Mouse (Mus musculus): ENCODE data around the gene Habp2. TPM values are rescaled to one million over a fixed set of nuclear protein-coding genes. Genes with fewer than 3 reads are reported as not detected.

Gene Habp2
- polyA plus RNA-seq, 1 experiment from 2014 or later, result not detected

DNA sequence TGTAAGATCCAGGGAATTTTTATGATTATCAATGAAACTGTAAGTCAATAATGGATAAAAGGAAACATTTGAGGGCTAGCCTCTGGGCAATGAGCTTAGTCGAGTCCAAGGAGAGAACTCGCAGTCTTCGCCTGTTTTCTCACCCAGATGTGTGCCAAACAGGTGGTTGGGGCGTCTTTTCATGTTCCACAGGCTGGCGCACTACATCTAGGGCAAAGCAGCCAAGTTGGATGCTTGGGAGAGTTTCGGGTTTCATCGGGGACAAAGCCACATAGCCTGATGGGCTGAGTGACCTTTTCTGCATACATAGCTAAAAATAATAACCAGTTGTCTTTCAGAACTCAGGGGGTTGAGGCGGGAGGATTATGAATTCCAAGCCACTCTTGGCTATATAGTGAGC, 2.7 kb downstream of the Habp2 start:
- Histone ChIP-seq H3K4me3 (ENCODE audit: low read depth, low read length) (no peak overlapping the region), H3K4me2 (no peak overlapping the region), H3K27ac (ENCODE audit: low read depth, low read length) (no peak overlapping the region), H3K36me3 (ENCODE audit: control insufficient read depth, insufficient read depth, low read length) (no peaks in the 10 kb centered on the region), H3K27me3 (ENCODE audit: control insufficient read depth, insufficient read depth, low read length) (no peaks in the 10 kb centered on the region), H3K4me1 (ENCODE audit: control insufficient read depth, insufficient read depth, low read length) (no peaks in the 10 kb centered on the region), H3K9ac (ENCODE audit: low read length) (no peak overlapping the region), H3K9me3 (ENCODE audit: control insufficient read depth, low read length) (no peaks in the 10 kb centered on the region)
- no peak for DNase-seq (ENCODE audit: low spot score, missing footprints)
- ATAC-seq (ENCODE audit: low FRiP score), result no peak
- 87% methylated on average over 8 of the region's 8 CpGs for WGBS

DNA sequence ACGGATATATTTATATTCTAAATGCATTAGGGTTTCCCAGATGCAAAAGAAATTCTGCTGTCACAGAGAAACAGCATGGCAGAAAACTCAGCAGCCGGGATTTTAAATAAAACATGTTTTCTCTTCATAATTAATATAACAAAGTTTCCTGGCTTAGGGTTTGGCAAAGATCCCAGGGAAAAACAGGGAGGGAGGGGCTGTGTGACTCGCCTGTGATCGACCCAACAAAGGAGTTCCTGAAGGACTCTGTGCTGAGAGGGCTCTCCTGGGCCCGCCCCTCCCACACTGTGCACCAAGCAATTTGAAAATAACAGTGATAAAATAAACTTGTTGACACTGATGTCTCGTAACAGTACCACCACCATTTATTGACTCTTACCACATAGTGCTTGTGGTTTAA, 5.0 kb downstream of the Habp2 start:
- no peaks in the 10 kb centered on the region for H3K4me1 ChIP-seq (ENCODE audit: control insufficient read depth, insufficient read depth, low read length)

DNA sequence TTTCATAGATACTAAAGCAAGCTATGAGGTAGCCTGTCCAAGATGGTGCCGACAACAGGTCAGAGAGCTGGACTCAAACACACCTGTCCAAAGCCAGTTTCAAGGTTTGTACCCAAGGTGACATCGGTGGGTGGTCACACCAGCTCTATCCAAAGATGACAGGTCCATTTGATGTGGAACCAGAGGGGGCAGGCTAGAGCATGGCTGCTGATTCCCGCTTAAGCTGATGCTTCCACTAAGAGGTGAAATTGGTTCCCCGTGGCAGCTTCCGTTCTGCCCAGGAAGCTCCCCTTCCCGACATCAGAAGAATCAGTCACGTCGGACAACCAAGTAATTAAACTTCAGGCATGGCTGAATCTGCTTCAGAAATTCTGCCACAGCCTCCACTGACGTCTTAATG, 5.4 kb downstream of the Habp2 start:
- Histone ChIP-seq H3K9me3 (ENCODE audit: control insufficient read depth, low read length) (no peaks in the 10 kb centered on the region), H3K9ac (ENCODE audit: low read length) (no peak overlapping the region), H3K4me1 (ENCODE audit: control insufficient read depth, insufficient read depth, low read length) (peaks cover 2% of the 10 kb centered on the region; the same call in 1 of the 2 replicates), H3K4me3 (ENCODE audit: low read depth, low read length) (no peak overlapping the region), H3K27ac (ENCODE audit: low read depth, low read length) (no peak overlapping the region), H3K27me3 (ENCODE audit: control insufficient read depth, insufficient read depth, low read length) (no peaks in the 10 kb centered on the region), H3K4me2 (no peak overlapping the region), H3K36me3 (ENCODE audit: control insufficient read depth, insufficient read depth, low read length) (no peaks in the 10 kb centered on the region)
- WGBS, result 64% methylated on average over 9 of the region's 9 CpGs
- no peak for DNase-seq (ENCODE audit: low spot score, missing footprints)
- ATAC-seq (ENCODE audit: low FRiP score), result no peak

More for the DNA sequence above, 5.0 kb downstream of the Habp2 start:
- no peak overlapping the region for H3K9ac ChIP-seq (ENCODE audit: low read length)
- H3K9me3 ChIP-seq (ENCODE audit: control insufficient read depth, low read length), result no peaks in the 10 kb centered on the region
- H3K27ac ChIP-seq (ENCODE audit: low read depth, low read length), result no peak overlapping the region
- H3K4me2 ChIP-seq, result no peak overlapping the region
- H3K27me3 ChIP-seq (ENCODE audit: control insufficient read depth, insufficient read depth, low read length), result no peaks in the 10 kb centered on the region
- H3K4me3 ChIP-seq (ENCODE audit: low read depth, low read length), result no peak overlapping the region
- H3K36me3 ChIP-seq (ENCODE audit: control insufficient read depth, insufficient read depth, low read length), result no peaks in the 10 kb centered on the region
- DNase-seq (ENCODE audit: low spot score, missing footprints) (no peak), ATAC-seq (ENCODE audit: low FRiP score) (no peak)
- WGBS, result 79% methylated on average over 6 of the region's 6 CpGs

DNA sequence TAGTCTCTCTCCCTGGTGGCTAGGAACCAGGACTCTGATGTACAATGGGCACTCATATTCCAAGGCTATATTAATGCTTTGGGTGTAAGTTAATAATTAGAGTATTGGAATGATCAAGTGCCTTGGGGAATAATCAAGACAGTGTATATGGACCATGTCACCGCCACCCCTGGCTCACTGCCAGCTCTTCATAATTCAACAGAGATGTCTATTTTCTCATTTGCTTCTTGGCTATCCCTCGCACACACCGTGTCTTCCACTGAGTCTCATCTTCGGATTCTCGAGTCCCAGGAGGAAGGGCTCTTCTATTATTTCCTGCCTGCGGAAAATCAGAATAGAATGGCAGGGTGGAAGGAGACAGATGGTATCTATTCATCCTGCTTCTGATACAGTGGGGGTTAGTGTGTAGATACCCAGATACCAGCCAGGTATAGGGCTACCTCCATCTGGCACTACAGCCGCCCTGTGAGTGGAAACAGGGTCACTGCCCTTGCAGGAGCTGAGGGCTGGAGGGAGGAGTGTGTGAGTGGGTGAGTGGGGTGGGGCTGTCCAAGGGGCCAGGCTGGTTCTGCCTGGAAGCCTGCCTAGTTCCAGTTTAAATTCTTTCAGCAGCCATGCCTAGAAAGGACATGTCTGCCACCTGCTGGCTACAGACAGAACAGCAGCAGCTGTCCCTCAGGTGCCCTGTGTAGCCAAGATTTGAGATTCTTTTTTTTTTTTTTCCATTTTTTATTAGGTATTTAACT, 7.9 kb downstream of the Habp2 start:
- Histone ChIP-seq H3K27me3 (ENCODE audit: control insufficient read depth, insufficient read depth, low read length) (no peaks in the 10 kb centered on the region), H3K36me3 (ENCODE audit: control insufficient read depth, insufficient read depth, low read length) (no peaks in the 10 kb centered on the region), H3K9me3 (ENCODE audit: control insufficient read depth, low read length) (no peaks in the 10 kb centered on the region), H3K4me3 (ENCODE audit: low read depth, low read length) (no peak overlapping the region), H3K4me1 (ENCODE audit: control insufficient read depth, insufficient read depth, low read length) (peaks cover 3% of the 10 kb centered on the region; the same call in 1 of the 2 replicates), H3K4me2 (no peak overlapping the region), H3K27ac (ENCODE audit: low read depth, low read length) (no peak overlapping the region), H3K9ac (ENCODE audit: low read length) (no peak overlapping the region)
- 74% methylated on average over 7 of the region's 7 CpGs for WGBS
- DNase-seq (ENCODE audit: low spot score, missing footprints) (peak; percentile 96), ATAC-seq (ENCODE audit: low FRiP score) (peak; percentile 82)

DNA sequence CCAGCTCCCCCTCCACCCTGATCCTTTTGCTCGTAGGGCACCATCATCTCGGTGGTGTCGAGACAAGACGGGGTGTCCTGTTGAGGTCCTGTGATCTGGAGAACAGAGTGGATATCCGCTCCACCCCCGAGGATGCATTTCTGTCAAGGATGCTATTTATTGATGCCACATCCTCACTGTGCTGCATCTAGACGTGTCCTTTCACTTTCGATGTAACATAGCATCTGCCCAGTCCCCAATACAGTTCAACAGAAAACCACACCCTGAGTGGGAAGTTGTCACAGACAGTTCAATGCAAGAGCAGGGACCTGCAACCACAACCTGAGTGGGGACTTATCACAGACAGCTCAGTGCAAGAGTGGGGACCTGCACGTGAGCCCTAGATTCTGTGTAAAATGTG, 9.7 kb downstream of the Habp2 start:
- no peaks in the 10 kb centered on the region for H3K9me3 ChIP-seq (ENCODE audit: control insufficient read depth, low read length)
- no peak for ATAC-seq (ENCODE audit: low FRiP score)
- peaks cover 3% of the 10 kb centered on the region; the same call in 1 of the 2 replicates for H3K4me1 ChIP-seq (ENCODE audit: control insufficient read depth, insufficient read depth, low read length)
- H3K27me3 ChIP-seq (ENCODE audit: control insufficient read depth, insufficient read depth, low read length), result no peaks in the 10 kb centered on the region
- H3K9ac ChIP-seq (ENCODE audit: low read length), result no peak overlapping the region
- no peak overlapping the region for H3K4me2 ChIP-seq
- 65% methylated on average over 9 of the region's 9 CpGs for WGBS
- no peak for DNase-seq (ENCODE audit: low spot score, missing footprints)
- H3K27ac ChIP-seq (ENCODE audit: low read depth, low read length), result no peak overlapping the region
- H3K36me3 ChIP-seq (ENCODE audit: control insufficient read depth, insufficient read depth, low read length), result no peaks in the 10 kb centered on the region
- no peak overlapping the region for H3K4me3 ChIP-seq (ENCODE audit: low read depth, low read length)

DNA sequence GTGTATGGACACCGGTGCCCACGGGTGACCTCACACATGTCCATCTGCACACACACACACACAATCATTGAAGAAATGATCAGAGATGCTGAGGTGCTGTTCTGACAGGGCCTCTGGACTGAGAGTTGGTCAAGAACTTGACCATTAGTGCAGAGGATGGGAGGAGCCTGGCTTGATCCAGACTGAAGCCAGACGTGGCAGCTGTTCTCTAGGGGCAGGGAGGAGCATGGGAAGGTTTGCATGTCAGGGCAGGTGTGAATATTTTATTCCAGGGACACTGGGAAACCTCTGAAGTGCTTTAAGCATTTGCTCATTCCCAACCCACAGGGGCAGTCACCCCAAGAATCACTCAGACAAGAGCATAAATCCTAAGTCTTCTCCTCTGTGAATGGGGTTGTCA, 10.3 kb downstream of the Habp2 start:
- Histone ChIP-seq H3K27ac (ENCODE audit: low read depth, low read length) (no peak overlapping the region), H3K27me3 (ENCODE audit: control insufficient read depth, insufficient read depth, low read length) (no peaks in the 10 kb centered on the region), H3K4me3 (ENCODE audit: low read depth, low read length) (no peak overlapping the region), H3K9me3 (ENCODE audit: control insufficient read depth, low read length) (no peaks in the 10 kb centered on the region), H3K4me1 (ENCODE audit: control insufficient read depth, insufficient read depth, low read length) (peaks cover 3% of the 10 kb centered on the region; the same call in 1 of the 2 replicates), H3K4me2 (no peak overlapping the region), H3K36me3 (ENCODE audit: control insufficient read depth, insufficient read depth, low read length) (no peaks in the 10 kb centered on the region), H3K9ac (ENCODE audit: low read length) (no peak overlapping the region)
- WGBS, result 73% methylated on average over 3 of the region's 3 CpGs
- ATAC-seq (ENCODE audit: low FRiP score) (no peak), DNase-seq (ENCODE audit: low spot score, missing footprints) (no peak)

DNA sequence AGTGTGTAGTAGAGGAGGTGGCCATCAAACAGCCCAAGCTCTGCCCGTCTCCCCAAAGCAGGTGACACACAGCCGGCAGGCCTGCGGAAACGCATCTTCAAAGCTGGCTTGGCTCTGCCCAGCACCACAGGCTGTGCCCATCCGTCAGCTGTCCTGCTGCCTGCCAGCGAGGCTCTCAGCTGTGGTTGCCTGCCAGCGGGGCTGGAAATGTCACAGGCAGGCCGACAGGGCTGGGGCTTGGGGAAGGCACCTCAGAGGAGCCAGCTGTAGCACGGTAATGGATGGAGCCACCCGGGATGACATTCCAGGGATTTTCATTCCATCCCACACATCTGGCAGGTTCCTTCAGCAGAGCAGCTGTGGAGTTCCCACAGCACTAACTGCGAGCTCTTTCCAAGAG, 13.9 kb downstream of the Habp2 start:
- Histone ChIP-seq H3K9me3 (ENCODE audit: control insufficient read depth, low read length) (no peaks in the 10 kb centered on the region), H3K27ac (ENCODE audit: low read depth, low read length) (no peak overlapping the region), H3K27me3 (ENCODE audit: control insufficient read depth, insufficient read depth, low read length) (no peaks in the 10 kb centered on the region), H3K9ac (ENCODE audit: low read length) (no peak overlapping the region), H3K4me3 (ENCODE audit: low read depth, low read length) (no peak overlapping the region), H3K4me1 (ENCODE audit: control insufficient read depth, insufficient read depth, low read length) (peaks cover 3% of the 10 kb centered on the region; the same call in 1 of the 2 replicates), H3K4me2 (no peak overlapping the region), H3K36me3 (ENCODE audit: control insufficient read depth, insufficient read depth, low read length) (no peaks in the 10 kb centered on the region)
- ATAC-seq (ENCODE audit: low FRiP score) (no peak), DNase-seq (ENCODE audit: low spot score, missing footprints) (no peak)
- WGBS, result 83% methylated on average over 11 of the region's 11 CpGs

DNA sequence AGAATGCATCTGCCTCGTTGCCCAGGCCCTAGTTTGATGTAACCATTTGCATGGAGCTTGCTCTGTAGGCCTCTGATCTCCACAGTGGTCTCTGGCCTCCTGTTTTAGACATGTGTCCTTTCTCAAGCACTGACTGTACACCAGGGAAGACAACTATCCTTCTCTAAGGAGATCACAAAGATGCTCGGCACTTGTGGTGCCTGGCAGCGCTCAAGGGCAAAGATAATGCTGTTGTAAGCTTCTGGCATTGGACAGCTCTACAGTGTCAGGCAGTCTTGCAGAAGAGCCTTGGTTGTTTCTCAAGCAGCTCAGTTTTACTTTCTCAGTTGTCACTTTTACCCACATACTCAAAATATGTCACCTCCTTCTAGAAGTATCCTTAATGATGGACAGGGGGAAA, 29.6 kb downstream of the Habp2 start:
- Histone ChIP-seq H3K36me3 (ENCODE audit: control insufficient read depth, insufficient read depth, low read length) (no peaks in the 10 kb centered on the region), H3K4me2 (no peak overlapping the region), H3K27me3 (ENCODE audit: control insufficient read depth, insufficient read depth, low read length) (no peaks in the 10 kb centered on the region), H3K4me3 (ENCODE audit: low read depth, low read length) (no peak overlapping the region), H3K27ac (ENCODE audit: low read depth, low read length) (no peak overlapping the region), H3K9me3 (ENCODE audit: control insufficient read depth, low read length) (no peaks in the 10 kb centered on the region), H3K4me1 (ENCODE audit: control insufficient read depth, insufficient read depth, low read length) (peaks cover 10% of the 10 kb centered on the region), H3K9ac (ENCODE audit: low read length) (no peak overlapping the region)
- ATAC-seq (ENCODE audit: low FRiP score), result no peak
- WGBS, result 85% methylated on average over 3 of the region's 3 CpGs
- no peak for DNase-seq (ENCODE audit: low spot score, missing footprints)

DNA sequence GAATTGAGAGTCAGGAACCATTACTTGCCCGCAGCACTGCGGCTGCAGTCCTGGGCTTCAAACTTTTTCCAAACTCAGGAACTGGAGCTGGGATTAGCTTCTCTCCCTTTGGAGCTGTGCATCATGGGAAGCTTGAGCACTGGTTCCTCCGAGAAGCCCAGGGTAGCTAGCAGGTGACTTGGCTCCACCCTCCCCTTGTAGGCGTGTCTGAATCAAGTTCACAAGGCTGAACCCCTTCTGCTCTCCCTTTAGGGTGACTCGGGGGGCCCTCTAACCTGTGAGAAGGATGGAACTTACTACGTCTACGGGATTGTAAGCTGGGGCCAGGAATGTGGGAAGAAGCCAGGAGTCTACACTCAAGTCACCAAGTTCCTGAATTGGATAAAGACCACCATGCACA, 32.3 kb downstream of the Habp2 start:
- Histone ChIP-seq H3K4me2 (no peak overlapping the region), H3K27me3 (ENCODE audit: control insufficient read depth, insufficient read depth, low read length) (no peaks in the 10 kb centered on the region), H3K9ac (ENCODE audit: low read length) (no peak overlapping the region), H3K9me3 (ENCODE audit: control insufficient read depth, low read length) (no peaks in the 10 kb centered on the region), H3K36me3 (ENCODE audit: control insufficient read depth, insufficient read depth, low read length) (no peaks in the 10 kb centered on the region), H3K27ac (ENCODE audit: low read depth, low read length) (no peak overlapping the region), H3K4me1 (ENCODE audit: control insufficient read depth, insufficient read depth, low read length) (peaks cover 10% of the 10 kb centered on the region), H3K4me3 (ENCODE audit: low read depth, low read length) (no peak overlapping the region)
- no peak for ATAC-seq (ENCODE audit: low FRiP score)
- 92% methylated on average over 7 of the region's 7 CpGs for WGBS
- DNase-seq (ENCODE audit: low spot score, missing footprints), result no peak

Measured in midbrain, embryonic 11.5 days (tissue).